Mouse (Mus musculus) brain, adult 10 weeks (tissue): ENCODE results near the gene Apip. TPM values are rescaled to one million over a fixed set of nuclear protein-coding genes. Genes with fewer than 3 reads are reported as not detected.

Experiments
- polyA plus RNA-seq: library from polyadenylated mRNA; stranded (reverse); fragments of 350-450 nt; fragmentation: Illumina TruSeq; extraction: RNeasy Lipid Tissue Mini Kit (QIAGEN cat#74804); gene quantifications from one replicate; pipeline ENCODE4 v1.2.3, GENCODE M21; 2015; ENCODE audit warnings: low read depth, low replicate concordance

Gene Apip
- polyA plus RNA-seq = 38.0 TPM

DNA sequence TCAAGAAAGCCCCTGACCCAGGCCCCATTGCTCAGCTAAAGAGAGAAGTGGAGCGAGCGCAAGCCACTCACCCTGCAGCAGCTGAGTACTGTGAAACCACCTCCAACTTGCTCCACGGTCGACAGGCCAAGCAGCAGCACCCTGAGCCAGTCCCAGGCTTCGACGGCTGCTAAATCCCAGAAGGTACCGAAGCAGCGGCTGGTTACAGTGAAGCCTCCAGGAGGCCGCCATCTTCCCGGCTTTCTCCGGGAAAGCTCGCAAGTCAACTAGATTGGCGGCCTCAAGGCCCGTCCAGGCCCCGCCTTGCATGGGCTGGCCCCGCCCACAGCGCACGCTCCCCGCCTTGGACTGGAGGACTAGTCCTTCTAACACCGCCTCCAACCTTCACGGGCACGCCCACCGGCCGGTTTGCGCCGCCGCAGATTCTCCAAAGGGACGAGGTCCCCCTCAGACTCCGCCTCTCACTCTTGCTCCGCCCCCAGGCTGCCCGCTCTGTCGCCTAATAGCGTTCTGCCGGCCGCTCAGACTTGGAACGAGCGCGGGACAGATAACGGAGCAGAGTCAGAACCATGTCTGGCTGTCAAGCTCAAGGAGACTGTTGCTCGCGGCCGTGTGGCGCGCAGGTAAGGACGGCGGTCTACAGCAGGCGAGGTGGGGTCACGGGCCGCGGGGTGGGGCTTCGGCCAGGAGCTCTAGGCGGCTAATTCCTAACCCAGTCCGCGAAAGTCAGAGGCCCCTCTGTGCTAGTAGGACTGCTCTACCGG lies at the start of gene Apip, which contains the start of gene Pdhx:
Gene Apip, plus strand, starts transcription at position 457 of the 764 bp plus-strand sequence.
Gene Pdhx, minus strand, starts transcription at position 295 of the 764 bp plus-strand sequence.

Other genes with a start within 250 kb of the Apip start
- gene Cd44, start 172.0 kb upstream of the Apip start, polyA plus RNA-seq = 2.6 TPM
- 48.9 TPM for gene Pdhx, start 162 bp upstream of the Apip start, polyA plus RNA-seq
- gene Ehf, start 229.6 kb downstream of the Apip start, polyA plus RNA-seq = 0.31 TPM